ENCODE assay signal across 15 mouse cellular contexts in genomic region chr17:75391429-75392192, GRCm38 (mm10). TPM values are rescaled to one million over a fixed set of nuclear protein-coding genes. Genes with fewer than 3 reads are reported as not detected.
"Had no signal": no experiment of that assay in that cellular context is flagged by ENCODE, and none has a peak within 500 bp of the region (broad histone marks: within the 10 kb centered on the region; RNA-seq: fewer than 3 reads in every experiment).

No protein-coding gene starts in this region.

- H3K4me3 ChIP-seq: left cerebral cortex, adult 2 months; limb, embryonic 10.5 days; liver, embryonic 15.5 days; midbrain, embryonic 12.5 days; neural tube, embryonic 15.5 days had no signal

- H3K36me3 ChIP-seq: liver, embryonic 15.5 days; midbrain, embryonic 12.5 days; neural tube, embryonic 15.5 days had no signal

- H3K4me1 ChIP-seq: limb, embryonic 10.5 days; liver, embryonic 15.5 days; midbrain, embryonic 12.5 days; neural tube, embryonic 15.5 days had no signal

- H3K27ac ChIP-seq: left cerebral cortex, adult 2 months; limb, embryonic 10.5 days; liver, embryonic 15.5 days; midbrain, embryonic 12.5 days; neural tube, embryonic 15.5 days had no signal

- H3K9me3 ChIP-seq: limb, embryonic 10.5 days; liver, embryonic 15.5 days; midbrain, embryonic 12.5 days; neural tube, embryonic 15.5 days had no signal

- H3K4me2 ChIP-seq: liver, embryonic 11.5 days; liver, embryonic 15.5 days; midbrain, embryonic 12.5 days; neural tube, embryonic 15.5 days had no signal

- H3K9ac ChIP-seq: liver, embryonic 15.5 days; midbrain, embryonic 12.5 days; neural tube, embryonic 15.5 days had no signal

- DNase-seq: kidney, adult 8-10 months; kidney, postnatal 25 days; lung, adult 2 months; lung, postnatal 4 days; retina, postnatal 1 day; right cerebral cortex, postnatal 4 days; thymus, postnatal 4 days had no signal

- H3K27me3 ChIP-seq: liver, embryonic 15.5 days; midbrain, embryonic 12.5 days; neural tube, embryonic 15.5 days had no signal

- ATAC-seq: lung, postnatal 0 days had no signal

RNA-seq across cellular contexts. Expression of gene Rasgrp3, which starts 44.1 kb away (rescaled TPM):
- total RNA-seq: megakaryocyte-erythroid progenitor cell, adult 5-6 weeks had no signal
